Mouse (Mus musculus): ENCODE measurements around the gene Camkmt.

GRCm38 (mm10) chr17:85319779-85320300 is 229.5 kb downstream of the Camkmt start:
- TF ChIP-seq CTCF (IDR thresholded peaks at IDR 0.05; ENCODE audit: extremely low read depth, insufficient read length, insufficient replicate concordance, low read depth, low read length) (no peak), POLR2A (IDR thresholded peaks at IDR 0.05; ENCODE audit: low read depth, low read length) (no peak)

All from small intestine, adult 2 months (tissue).